Mouse (Mus musculus) thymus, adult 2 months (tissue): ENCODE results near the gene Zdhhc14. TPM values are rescaled to one million over a fixed set of nuclear protein-coding genes. Genes with fewer than 3 reads are reported as not detected.

Source experiments
- DNase-seq: peaks from one replicate; pipeline ENCODE4 v3.0.0; 2021
- H3K27ac ChIP-seq: fragments of 200-500 bp; 2 replicates; pipeline ENCODE4 v1.5.1; 2012; ENCODE audit warnings: low read length, control low read depth; ENCODE audit not compliant: control insufficient read depth, insufficient read depth
- H3K27me3 ChIP-seq: fragments of 200-500 bp; 2 replicates; pipeline ENCODE4 v1.6.1; 2012; ENCODE audit warnings: mild to moderate bottlenecking, low read length, moderate library complexity, mixed read lengths; ENCODE audit not compliant: control insufficient read depth, insufficient read depth
- H3K36me3 ChIP-seq: fragments of 200-500 bp; 2 replicates; pipeline ENCODE4 v1.6.1; 2012; ENCODE audit warnings: mild to moderate bottlenecking, low read length, moderate library complexity; ENCODE audit not compliant: control insufficient read depth, insufficient read depth
- H3K4me1 ChIP-seq: fragments of 200-500 bp; replicated peaks from 2 replicates; pipeline ENCODE4 v1.6.1; 2012; ENCODE audit warnings: low read length; ENCODE audit not compliant: control insufficient read depth, insufficient read depth
- H3K4me3 ChIP-seq: fragments of 200-500 bp; 2 replicates; pipeline ENCODE4 v1.5.1; 2012; ENCODE audit warnings: mild to moderate bottlenecking, low read length, control low read depth, moderate library complexity; ENCODE audit not compliant: control insufficient read depth, insufficient read depth
- CTCF ChIP-seq: fragments of 200-500 bp; IDR thresholded peaks from 2 replicates; pipeline ENCODE4 v1.5.1; 2012; ENCODE audit warnings: mild to moderate bottlenecking, control low read depth, low read length, moderate library complexity, borderline replicate concordance; ENCODE audit not compliant: control insufficient read depth, poor library complexity, insufficient read depth; ENCODE audit errors: extremely low read depth
- POLR2A ChIP-seq: fragments of 200-500 bp; IDR thresholded peaks from 2 replicates; pipeline ENCODE4 v1.6.1; 2012; ENCODE audit warnings: mild to moderate bottlenecking, low read length, control low read depth, moderate library complexity; ENCODE audit not compliant: control insufficient read depth, poor library complexity, insufficient read depth; ENCODE audit errors: extremely low read depth
- WGBS: fragments of 180-500 bp; shearing (Covaris S2); methylation state at CpG from one replicate; pipeline ENCODE4 v1.1.7; 2018; 5-methylcytosine and 5-hydroxymethylcytosine counted together
- polyA plus RNA-seq: library from polyadenylated mRNA; depleted of rRNA; stranded (reverse); fragments of >200 nt; gene quantifications from 2 replicates; pipeline ENCODE4 v1.2.3, GENCODE M21; 2012

Gene Zdhhc14
- polyA plus RNA-seq, 1 experiment: 13.3 TPM

- no peaks in the 10 kb centered on the region for H3K36me3 ChIP-seq
- no peaks in the 10 kb centered on the region for H3K27me3 ChIP-seq
- WGBS: 87% methylated on average over 12 of the region's 12 CpGs
- no peak overlapping the region for H3K4me3 ChIP-seq
- H3K27ac ChIP-seq: no peak overlapping the region
- H3K4me1 ChIP-seq: no peaks in the 10 kb centered on the region
- no peak for DNase-seq
- TF ChIP-seq CTCF (no peak), POLR2A (no peak)
Measured at GRCm38 (mm10) chr17:5792164-5792791, 299.9 kb downstream of the Zdhhc14 start.

DNA sequence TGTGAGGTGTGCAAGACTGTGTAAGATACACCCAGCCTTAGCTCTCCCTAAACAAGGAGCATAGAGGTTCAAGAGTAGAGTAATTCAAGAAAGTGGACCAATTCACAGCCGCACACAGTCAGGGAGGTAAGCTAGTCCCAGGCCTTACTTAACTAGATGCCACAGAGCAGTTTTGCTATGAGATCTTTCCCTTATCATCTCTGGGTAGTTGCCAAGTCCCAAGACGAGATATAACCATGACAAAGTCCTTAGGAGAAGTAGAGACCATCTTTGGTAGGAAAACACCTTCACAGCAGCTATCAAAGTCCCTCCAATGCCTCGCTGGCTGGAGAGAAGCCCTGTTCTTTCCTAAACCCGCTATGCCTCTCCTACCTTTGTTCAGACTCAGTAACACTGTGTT is 301.2 kb downstream of the Zdhhc14 start:
- no peak for DNase-seq
- H3K36me3 ChIP-seq: no peaks in the 10 kb centered on the region
- H3K27me3 ChIP-seq: no peaks in the 10 kb centered on the region
- H3K4me3 ChIP-seq: no peak overlapping the region
- whole genome bisulfite sequencing: 88% methylated on average over 4 of the region's 4 CpGs
- no peak for TF ChIP-seq CTCF
- TF ChIP-seq POLR2A: no peak
- no peak overlapping the region for H3K27ac ChIP-seq
- H3K4me1 ChIP-seq: peaks cover 7% of the 10 kb centered on the region

DNA sequence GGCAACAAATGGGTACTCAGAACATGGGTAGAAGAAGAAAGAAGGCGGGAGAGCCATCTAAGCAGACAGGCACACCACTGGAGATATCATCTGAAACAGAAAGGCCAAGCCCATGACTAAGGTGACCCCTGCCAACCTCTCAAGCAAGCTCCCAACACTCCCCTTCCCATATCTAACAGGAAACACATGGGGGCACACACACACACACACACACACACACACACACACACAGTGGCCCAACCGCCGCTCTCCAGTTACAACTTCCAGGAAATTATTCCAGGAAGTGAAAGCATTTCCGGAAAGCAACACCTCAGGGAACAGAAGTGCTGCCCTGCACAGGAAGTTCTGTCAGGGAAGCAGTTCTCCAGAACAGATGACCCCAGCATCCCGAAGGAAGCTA is 301.9 kb downstream of the Zdhhc14 start:
- no peaks in the 10 kb centered on the region for H3K36me3 ChIP-seq
- H3K27me3 ChIP-seq: no peaks in the 10 kb centered on the region
- no peak for DNase-seq
- no peak overlapping the region for H3K27ac ChIP-seq
- no peak for TF ChIP-seq CTCF
- no peak for TF ChIP-seq POLR2A
- H3K4me3 ChIP-seq: no peak overlapping the region
- peaks cover 11% of the 10 kb centered on the region for H3K4me1 ChIP-seq
- 76% methylated on average over 5 of the region's 5 CpGs for WGBS

DNA sequence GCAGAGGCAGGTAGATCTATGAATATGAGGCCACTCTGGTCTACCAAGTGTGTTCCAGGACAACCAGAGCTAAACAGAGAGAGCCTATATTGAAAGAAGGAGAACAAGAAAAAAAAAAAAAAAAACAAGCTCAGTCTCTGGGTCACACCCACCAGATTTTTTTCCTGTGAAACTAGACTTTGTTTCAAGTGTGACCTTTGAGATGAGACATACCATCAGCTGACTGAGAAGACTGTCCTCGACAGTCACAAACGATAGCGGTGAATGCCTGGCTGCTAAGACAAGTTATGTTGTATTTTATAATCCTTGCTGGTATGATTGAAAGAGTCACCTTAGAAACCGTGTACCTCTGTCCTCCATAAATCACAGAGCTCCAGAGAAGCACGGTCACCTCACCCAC is 303.0 kb downstream of the Zdhhc14 start:
- H3K27me3 ChIP-seq: no peaks in the 10 kb centered on the region
- 78% methylated on average over 5 of the region's 5 CpGs for WGBS
- no peaks in the 10 kb centered on the region for H3K36me3 ChIP-seq
- DNase-seq: no peak
- no peak for TF ChIP-seq POLR2A
- TF ChIP-seq CTCF: no peak
- H3K4me1 ChIP-seq: peaks cover 11% of the 10 kb centered on the region
- no peak overlapping the region for H3K27ac ChIP-seq
- no peak overlapping the region for H3K4me3 ChIP-seq

- Histone ChIP-seq H3K4me3 (no peak overlapping the region), H3K27me3 (no peaks in the 10 kb centered on the region), H3K4me1 (peaks cover 11% of the 10 kb centered on the region), H3K27ac (no peak overlapping the region), H3K36me3 (no peaks in the 10 kb centered on the region)
- 0% methylated on average over 5 of the region's 5 CpGs for WGBS
- peak; percentile 77 for DNase-seq
- TF ChIP-seq POLR2A: no peak
- no peak for TF ChIP-seq CTCF
Measured at GRCm38 (mm10) chr17:5795878-5796277, 303.5 kb downstream of the Zdhhc14 start.

DNA sequence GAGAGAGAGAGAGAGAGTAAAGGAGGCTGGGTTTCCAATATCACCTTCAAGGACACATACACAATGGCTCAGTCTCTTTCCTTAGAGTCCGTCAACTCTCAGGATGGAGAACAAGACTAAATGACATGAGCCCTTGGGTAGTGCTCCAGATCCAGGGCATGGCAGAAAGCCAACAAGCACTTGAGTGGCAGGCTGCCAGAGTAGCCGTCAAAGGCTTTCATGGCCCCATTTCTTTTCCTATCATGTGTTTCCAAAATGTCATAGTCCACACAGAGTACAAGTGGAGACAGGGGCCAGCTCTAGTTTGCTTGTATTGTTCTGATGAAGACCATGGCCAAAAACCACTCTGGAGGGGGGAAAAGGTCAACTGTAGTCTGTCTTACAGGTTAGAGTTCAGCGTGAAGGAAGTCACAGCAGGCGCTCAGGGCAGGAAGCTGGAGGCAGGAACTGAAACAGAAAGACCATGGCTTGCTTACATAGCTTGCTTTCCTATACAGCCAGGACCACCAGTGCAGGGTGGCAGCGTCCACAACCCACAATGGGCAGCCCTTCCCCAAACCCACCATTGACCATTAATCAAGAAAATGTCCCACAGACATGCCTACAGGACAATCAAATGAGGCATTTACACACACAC is 304.9 kb downstream of the Zdhhc14 start:
- Histone ChIP-seq H3K36me3 (no peaks in the 10 kb centered on the region), H3K4me1 (peaks cover 19% of the 10 kb centered on the region), H3K27me3 (no peaks in the 10 kb centered on the region), H3K4me3 (no peak overlapping the region), H3K27ac (no peak overlapping the region)
- WGBS: 87% methylated on average over 5 of the region's 5 CpGs
- TF ChIP-seq CTCF (no peak), POLR2A (no peak)
- no peak for DNase-seq
